Mouse (Mus musculus): ENCODE results near the gene Mtmr10. TPM values are rescaled to one million over a fixed set of nuclear protein-coding genes. Genes with fewer than 3 reads are reported as not detected.

The Mtmr10 gene
- polyA plus RNA-seq, 1 experiment from 2014 or later, result 5.0 TPM

GRCm38 (mm10) chr7:64351087-64351486 is 63.6 kb downstream of the Mtmr10 start:
- Histone ChIP-seq H3K36me3 (peaks cover 77% of the 10 kb centered on the region), H3K4me3 (no peak overlapping the region), H3K9me3 (no peaks in the 10 kb centered on the region), H3K27me3 (replicated peaks) (no peaks in the 10 kb centered on the region), H3K4me2 (no peak overlapping the region), H3K4me1 (no peaks in the 10 kb centered on the region), H3K27ac (replicated peaks) (no peak overlapping the region), H3K9ac (no peak overlapping the region)
- no peak for ATAC-seq (ENCODE audit: extremely low read depth, insufficient number of reproducible peaks, low FRiP score, low TSS enrichment)
- 73% methylated on average over 4 of the region's 4 CpGs for WGBS

DNA sequence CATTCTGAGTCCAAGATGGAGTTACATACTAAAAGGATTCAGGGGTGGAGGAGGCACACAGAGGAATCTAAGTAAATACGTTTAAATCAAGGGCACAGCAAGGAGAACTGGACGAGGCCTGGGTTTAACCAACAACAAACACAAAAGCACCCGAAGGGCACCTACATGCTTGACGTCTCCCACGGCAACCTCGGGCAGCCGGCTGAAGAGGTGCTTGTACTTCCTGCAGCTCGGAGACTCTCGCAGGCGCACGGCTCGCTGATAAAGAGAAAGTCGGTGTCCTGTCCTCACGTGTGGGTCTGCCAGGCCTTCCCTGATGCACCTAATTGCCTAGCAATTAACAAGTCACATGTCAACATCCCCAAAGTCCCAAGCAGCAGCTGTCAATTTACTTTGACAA is 66.8 kb downstream of the Mtmr10 start:
- Histone ChIP-seq H3K4me1 (peaks cover 6% of the 10 kb centered on the region; the same call in 1 of the 2 replicates), H3K4me3 (no peak overlapping the region), H3K36me3 (peaks cover 79% of the 10 kb centered on the region), H3K27me3 (replicated peaks) (no peaks in the 10 kb centered on the region), H3K9ac (no peak overlapping the region), H3K4me2 (no peak overlapping the region), H3K27ac (replicated peaks) (no peak overlapping the region), H3K9me3 (no peaks in the 10 kb centered on the region)
- no peak for ATAC-seq (ENCODE audit: extremely low read depth, insufficient number of reproducible peaks, low FRiP score, low TSS enrichment)
- 59% methylated on average over 14 of the region's 14 CpGs for WGBS

GRCm38 (mm10) chr7:64356661-64357060 is 69.2 kb downstream of the Mtmr10 start:
- no peaks in the 10 kb centered on the region for H3K27me3 ChIP-seq (replicated peaks)
- H3K36me3 ChIP-seq, result peaks cover 85% of the 10 kb centered on the region
- no peak overlapping the region for H3K4me3 ChIP-seq
- no peak overlapping the region for H3K27ac ChIP-seq (replicated peaks)
- ATAC-seq (ENCODE audit: extremely low read depth, insufficient number of reproducible peaks, low FRiP score, low TSS enrichment), result no peak
- WGBS, result 87% methylated on average over 5 of the region's 5 CpGs
- H3K4me2 ChIP-seq, result no peak overlapping the region
- no peak overlapping the region for H3K9ac ChIP-seq
- H3K4me1 ChIP-seq, result peaks cover 6% of the 10 kb centered on the region; the same call in 1 of the 2 replicates
- H3K9me3 ChIP-seq, result no peaks in the 10 kb centered on the region

GRCm38 (mm10) chr7:64357405-64357804 is 70.0 kb downstream of the Mtmr10 start:
- Histone ChIP-seq H3K27ac (replicated peaks) (no peak overlapping the region), H3K4me1 (peaks cover 6% of the 10 kb centered on the region; the same call in 1 of the 2 replicates), H3K9ac (no peak overlapping the region), H3K4me2 (no peak overlapping the region), H3K9me3 (no peaks in the 10 kb centered on the region), H3K4me3 (no peak overlapping the region), H3K36me3 (peaks cover 86% of the 10 kb centered on the region), H3K27me3 (replicated peaks) (no peaks in the 10 kb centered on the region)
- 87% methylated on average over 9 of the region's 9 CpGs for WGBS
- ATAC-seq (ENCODE audit: extremely low read depth, insufficient number of reproducible peaks, low FRiP score, low TSS enrichment), result no peak

DNA sequence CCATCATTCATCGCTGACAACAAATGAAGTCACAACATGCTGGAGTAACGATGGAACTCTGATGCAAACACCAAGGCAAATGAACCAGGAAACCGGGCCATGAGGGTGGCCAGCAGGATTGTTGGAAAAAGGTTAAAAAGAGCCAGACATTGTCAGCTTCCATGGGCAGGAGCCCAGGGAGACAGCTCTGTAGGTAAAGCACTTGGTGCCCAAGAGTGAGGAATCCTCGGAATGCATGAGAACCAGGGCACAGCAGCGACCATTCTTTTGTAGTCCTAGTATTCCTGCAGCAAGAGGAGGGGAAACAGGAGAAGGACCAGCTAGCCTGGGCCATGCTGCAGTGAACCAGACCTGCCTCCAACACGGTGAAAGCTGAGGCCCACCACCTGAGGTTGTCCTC is 71.2 kb downstream of the Mtmr10 start:
- Histone ChIP-seq H3K4me3 (no peak overlapping the region), H3K9ac (no peak overlapping the region), H3K4me1 (peaks cover 6% of the 10 kb centered on the region; the same call in 1 of the 2 replicates), H3K27ac (replicated peaks) (no peak overlapping the region), H3K9me3 (no peaks in the 10 kb centered on the region), H3K36me3 (peaks cover 86% of the 10 kb centered on the region), H3K4me2 (no peak overlapping the region), H3K27me3 (replicated peaks) (no peaks in the 10 kb centered on the region)
- WGBS, result 77% methylated on average over 6 of the region's 6 CpGs
- ATAC-seq (ENCODE audit: extremely low read depth, insufficient number of reproducible peaks, low FRiP score, low TSS enrichment), result no peak

- Histone ChIP-seq H3K27ac (replicated peaks) (no peak overlapping the region), H3K4me2 (no peak overlapping the region), H3K27me3 (replicated peaks) (no peaks in the 10 kb centered on the region), H3K4me1 (peaks cover 6% of the 10 kb centered on the region; the same call in 1 of the 2 replicates), H3K9ac (no peak overlapping the region), H3K9me3 (no peaks in the 10 kb centered on the region), H3K4me3 (no peak overlapping the region), H3K36me3 (peaks cover 90% of the 10 kb centered on the region)
- ATAC-seq (ENCODE audit: extremely low read depth, insufficient number of reproducible peaks, low FRiP score, low TSS enrichment), result no peak
- WGBS, result 88% methylated on average over 20 of the region's 20 CpGs
Measured at GRCm38 (mm10) chr7:64359943-64360585, 72.6 kb downstream of the Mtmr10 start.

DNA sequence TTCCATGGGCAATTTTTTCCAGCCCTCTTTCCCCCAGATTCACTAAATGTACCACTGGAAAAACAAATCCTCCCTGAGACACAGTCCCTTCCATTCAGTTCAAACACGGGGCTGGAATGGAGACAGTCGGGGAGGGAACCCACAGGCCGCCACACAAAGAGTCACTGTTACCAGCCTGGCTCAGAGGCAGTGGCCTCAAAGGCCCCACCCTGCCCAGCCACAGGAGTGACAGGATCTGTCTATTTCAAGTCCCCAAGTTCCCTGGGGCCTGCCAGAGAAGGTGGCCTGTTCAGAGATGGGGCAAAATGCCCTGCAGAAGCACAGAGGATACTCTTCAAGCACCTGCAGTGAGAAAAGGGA is 73.1 kb downstream of the Mtmr10 start:
- H3K4me3 ChIP-seq, result no peak overlapping the region
- peaks cover 93% of the 10 kb centered on the region for H3K36me3 ChIP-seq
- no peak overlapping the region for H3K9ac ChIP-seq
- H3K9me3 ChIP-seq, result no peaks in the 10 kb centered on the region
- H3K27me3 ChIP-seq (replicated peaks), result no peaks in the 10 kb centered on the region
- peaks cover 6% of the 10 kb centered on the region; the same call in 1 of the 2 replicates for H3K4me1 ChIP-seq
- 68% methylated on average over 3 of the region's 3 CpGs for WGBS
- no peak overlapping the region for H3K4me2 ChIP-seq
- no peak for ATAC-seq (ENCODE audit: extremely low read depth, insufficient number of reproducible peaks, low FRiP score, low TSS enrichment)
- H3K27ac ChIP-seq (replicated peaks), result no peak overlapping the region

- WGBS, result 86% methylated on average over 5 of the region's 5 CpGs
- Histone ChIP-seq H3K4me1 (no peaks in the 10 kb centered on the region), H3K27ac (replicated peaks) (no peak overlapping the region), H3K27me3 (replicated peaks) (no peaks in the 10 kb centered on the region), H3K36me3 (peaks cover 94% of the 10 kb centered on the region), H3K4me3 (no peak overlapping the region), H3K4me2 (no peak overlapping the region), H3K9me3 (no peaks in the 10 kb centered on the region), H3K9ac (no peak overlapping the region)
- no peak for ATAC-seq (ENCODE audit: extremely low read depth, insufficient number of reproducible peaks, low FRiP score, low TSS enrichment)
Measured at GRCm38 (mm10) chr7:64365863-64366262, 78.4 kb downstream of the Mtmr10 start.

DNA sequence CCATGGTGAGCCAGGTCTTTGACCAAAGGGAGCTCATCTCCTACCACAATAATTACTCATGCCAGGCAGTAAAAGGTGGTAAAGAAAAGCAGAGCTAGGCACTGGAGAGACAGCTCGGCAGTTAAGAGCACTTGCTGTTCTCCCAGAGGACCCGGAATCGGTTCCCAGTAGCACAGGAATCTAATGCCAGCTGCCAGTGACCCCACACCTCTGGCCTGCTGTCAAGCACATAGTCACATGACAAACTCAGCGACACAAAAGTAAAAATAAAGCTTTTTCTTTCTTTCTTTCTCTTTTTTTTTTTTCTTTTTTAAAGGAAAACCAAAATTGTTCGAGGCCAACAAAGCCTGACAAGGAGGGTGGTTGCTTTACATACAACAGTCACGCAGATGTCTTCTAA is 82.4 kb downstream of the Mtmr10 start:
- 82% methylated on average over 6 of the region's 6 CpGs for WGBS
- ATAC-seq (ENCODE audit: extremely low read depth, insufficient number of reproducible peaks, low FRiP score, low TSS enrichment), result no peak
- H3K4me1 ChIP-seq, result peaks cover 6% of the 10 kb centered on the region; the same call in 1 of the 2 replicates
- H3K4me2 ChIP-seq, result no peak overlapping the region
- no peak overlapping the region for H3K4me3 ChIP-seq
- no peaks in the 10 kb centered on the region for H3K27me3 ChIP-seq (replicated peaks)
- no peak overlapping the region for H3K27ac ChIP-seq (replicated peaks)
- H3K9me3 ChIP-seq, result no peaks in the 10 kb centered on the region
- peaks cover 61% of the 10 kb centered on the region for H3K36me3 ChIP-seq
- no peak overlapping the region for H3K9ac ChIP-seq

- WGBS, result 87% methylated on average over 23 of the region's 23 CpGs
- no peak for ATAC-seq (ENCODE audit: extremely low read depth, insufficient number of reproducible peaks, low FRiP score, low TSS enrichment)
- Histone ChIP-seq H3K27me3 (replicated peaks) (no peaks in the 10 kb centered on the region), H3K27ac (replicated peaks) (no peak overlapping the region), H3K9ac (no peak overlapping the region), H3K4me1 (peaks cover 6% of the 10 kb centered on the region; the same call in 1 of the 2 replicates), H3K4me3 (0 out of 2 replicates have a peak overlapping the region, but pooled peaks have one; percentile 80), H3K9me3 (no peaks in the 10 kb centered on the region), H3K4me2 (no peak overlapping the region), H3K36me3 (peaks cover 53% of the 10 kb centered on the region)
Measured at GRCm38 (mm10) chr7:64371940-64372878, 84.8 kb downstream of the Mtmr10 start.

DNA sequence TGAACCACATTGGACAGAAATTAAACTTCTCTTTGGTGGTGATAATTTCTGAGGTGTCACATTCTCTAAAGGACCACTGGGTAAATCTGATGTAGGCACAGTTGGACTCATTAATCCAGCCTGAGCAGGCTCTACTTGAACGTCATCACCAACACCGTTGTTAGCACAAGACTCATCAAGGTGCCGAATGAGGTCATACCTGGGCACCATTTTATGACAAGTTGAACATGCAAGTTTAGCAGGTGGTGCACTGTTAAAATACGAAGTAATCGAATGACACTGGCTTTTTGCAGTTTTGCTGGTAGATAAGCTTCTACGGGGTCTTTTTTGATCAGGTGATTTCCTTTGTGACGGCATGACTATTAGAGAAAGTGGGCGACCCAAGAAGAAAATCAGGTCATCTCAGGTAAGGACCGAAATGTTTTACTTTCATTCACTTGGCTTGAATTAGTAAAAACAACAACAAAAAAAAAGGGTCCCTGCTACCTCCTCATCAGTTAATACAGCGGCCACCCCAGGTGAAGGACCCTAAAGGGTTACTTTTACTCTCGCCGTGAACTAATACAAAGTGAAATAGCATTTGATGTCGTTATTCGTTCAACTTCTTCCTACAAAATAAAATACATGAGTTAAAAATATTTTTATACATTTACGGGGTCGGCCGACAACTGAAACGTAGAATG is 85.8 kb downstream of the Mtmr10 start:
- H3K36me3 ChIP-seq, result peaks cover 55% of the 10 kb centered on the region
- H3K27ac ChIP-seq (replicated peaks), result peak overlapping the region; percentile 97
- H3K9ac ChIP-seq, result peak overlapping the region; percentile 87
- peak overlapping the region; percentile 81 for H3K4me2 ChIP-seq
- peaks cover 6% of the 10 kb centered on the region; the same call in 1 of the 2 replicates for H3K4me1 ChIP-seq
- H3K4me3 ChIP-seq, result peak overlapping the region; percentile 80
- no peaks in the 10 kb centered on the region for H3K27me3 ChIP-seq (replicated peaks)
- no peaks in the 10 kb centered on the region for H3K9me3 ChIP-seq
- 12% methylated on average over 18 of the region's 18 CpGs for WGBS
- ATAC-seq (ENCODE audit: extremely low read depth, insufficient number of reproducible peaks, low FRiP score, low TSS enrichment), result no peak

Measured in heart, embryonic 13.5 days (tissue).